Mouse (Mus musculus): ENCODE measurements around the gene Cxcl9. TPM values are rescaled to one million over a fixed set of nuclear protein-coding genes. Genes with fewer than 3 reads are reported as not detected.

Gene Cxcl9
- polyA plus RNA-seq, 1 experiment from 2014 or later: not detected

DNA sequence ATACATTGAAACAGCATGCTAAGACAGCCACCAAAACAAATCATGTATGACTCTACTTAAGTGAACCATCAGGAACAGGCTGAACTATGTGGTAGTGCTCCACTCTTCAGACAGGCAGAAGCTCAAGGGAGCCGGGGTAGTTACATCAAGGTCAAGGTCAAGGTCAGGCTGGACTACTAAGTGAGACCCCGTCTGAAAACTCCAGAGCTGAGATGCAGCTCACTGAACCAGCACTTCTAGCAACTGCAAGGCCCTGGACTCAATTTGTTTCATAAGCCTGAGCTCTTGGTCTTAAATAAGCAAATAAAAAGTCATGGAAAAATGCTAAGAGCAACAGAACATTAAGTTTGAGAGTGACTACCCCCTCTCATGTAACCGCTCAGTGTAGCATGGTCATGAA lies 23.6 kb downstream of the Cxcl9 start:
- H3K27me3 ChIP-seq: no peaks in the 10 kb centered on the region
- no peak overlapping the region for H3K4me3 ChIP-seq
- WGBS: 92% methylated on average over 3 of the region's 3 CpGs
- H3K4me2 ChIP-seq (replicated peaks): no peak overlapping the region
- no peak for ATAC-seq (ENCODE audit: low FRiP score, low read depth)
- no peak overlapping the region for H3K9ac ChIP-seq (replicated peaks)
- H3K27ac ChIP-seq (replicated peaks): no peak overlapping the region
- no peaks in the 10 kb centered on the region for H3K9me3 ChIP-seq
- peaks cover 58% of the 10 kb centered on the region for H3K36me3 ChIP-seq
- peaks cover 11% of the 10 kb centered on the region for H3K4me1 ChIP-seq

DNA sequence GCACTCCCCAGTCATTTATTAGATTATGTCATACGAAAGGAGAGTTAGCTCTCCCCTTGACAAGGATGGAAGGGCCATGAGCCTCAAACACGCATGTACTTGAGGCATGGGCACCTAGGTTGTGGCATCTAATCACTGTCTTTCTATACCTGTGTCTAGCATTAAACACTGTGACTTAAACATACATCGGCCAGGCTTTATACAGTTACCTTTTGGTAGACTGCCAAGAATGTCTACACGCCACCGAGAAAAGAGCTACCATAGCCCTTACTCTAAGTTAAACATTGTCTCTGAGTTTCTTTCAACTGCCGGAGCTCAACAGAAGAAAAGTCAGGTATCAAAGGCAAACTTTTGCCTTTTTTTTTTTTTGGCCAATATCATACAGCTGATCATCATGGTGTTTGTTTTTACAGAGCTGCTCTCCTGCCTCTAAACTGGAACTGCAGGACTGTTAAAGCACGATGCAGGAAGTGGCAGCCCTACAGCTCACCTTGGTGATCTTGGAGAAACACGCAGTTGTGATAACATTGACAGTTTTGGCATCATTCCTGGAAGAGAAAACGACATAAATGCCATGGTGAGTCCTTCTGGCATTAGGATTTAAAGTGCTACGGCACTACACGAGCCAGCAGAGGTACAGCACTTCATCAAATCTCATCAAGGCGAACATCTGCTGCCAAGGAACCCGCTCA lies 25.6 kb downstream of the Cxcl9 start:
- Histone ChIP-seq H3K9me3 (no peaks in the 10 kb centered on the region), H3K36me3 (peaks cover 75% of the 10 kb centered on the region), H3K4me2 (replicated peaks) (no peak overlapping the region), H3K27ac (replicated peaks) (no peak overlapping the region), H3K4me3 (no peak overlapping the region), H3K9ac (replicated peaks) (no peak overlapping the region), H3K4me1 (no peaks in the 10 kb centered on the region), H3K27me3 (no peaks in the 10 kb centered on the region)
- no peak for ATAC-seq (ENCODE audit: low FRiP score, low read depth)
- 93% methylated on average over 13 of the region's 13 CpGs for WGBS

DNA sequence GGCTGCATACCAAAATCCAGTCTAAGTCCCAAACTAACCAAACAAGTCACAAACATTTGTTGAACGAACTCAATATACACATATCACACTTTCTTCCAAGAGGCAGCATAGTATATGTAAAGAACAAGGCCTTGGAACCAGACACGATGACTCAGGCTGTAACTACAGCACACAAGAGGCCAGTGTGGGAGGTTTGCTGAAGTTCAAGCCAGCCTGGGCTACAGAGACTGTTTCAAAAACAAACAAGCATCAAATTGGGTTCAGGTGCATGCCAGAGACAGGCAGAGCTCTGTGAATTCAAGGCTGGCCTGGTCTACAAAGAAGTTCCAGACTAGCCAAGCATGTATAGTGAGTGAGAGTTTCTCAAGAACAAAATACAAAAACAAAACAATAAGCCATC lies 33.4 kb downstream of the Cxcl9 start:
- Histone ChIP-seq H3K4me1 (no peaks in the 10 kb centered on the region), H3K9me3 (no peaks in the 10 kb centered on the region), H3K4me2 (replicated peaks) (no peak overlapping the region), H3K27me3 (no peaks in the 10 kb centered on the region), H3K9ac (replicated peaks) (no peak overlapping the region), H3K27ac (replicated peaks) (no peak overlapping the region), H3K4me3 (no peak overlapping the region), H3K36me3 (peaks cover 90% of the 10 kb centered on the region)
- no peak for ATAC-seq (ENCODE audit: low FRiP score, low read depth)
- 97% methylated on average over 2 of the region's 2 CpGs for WGBS

DNA sequence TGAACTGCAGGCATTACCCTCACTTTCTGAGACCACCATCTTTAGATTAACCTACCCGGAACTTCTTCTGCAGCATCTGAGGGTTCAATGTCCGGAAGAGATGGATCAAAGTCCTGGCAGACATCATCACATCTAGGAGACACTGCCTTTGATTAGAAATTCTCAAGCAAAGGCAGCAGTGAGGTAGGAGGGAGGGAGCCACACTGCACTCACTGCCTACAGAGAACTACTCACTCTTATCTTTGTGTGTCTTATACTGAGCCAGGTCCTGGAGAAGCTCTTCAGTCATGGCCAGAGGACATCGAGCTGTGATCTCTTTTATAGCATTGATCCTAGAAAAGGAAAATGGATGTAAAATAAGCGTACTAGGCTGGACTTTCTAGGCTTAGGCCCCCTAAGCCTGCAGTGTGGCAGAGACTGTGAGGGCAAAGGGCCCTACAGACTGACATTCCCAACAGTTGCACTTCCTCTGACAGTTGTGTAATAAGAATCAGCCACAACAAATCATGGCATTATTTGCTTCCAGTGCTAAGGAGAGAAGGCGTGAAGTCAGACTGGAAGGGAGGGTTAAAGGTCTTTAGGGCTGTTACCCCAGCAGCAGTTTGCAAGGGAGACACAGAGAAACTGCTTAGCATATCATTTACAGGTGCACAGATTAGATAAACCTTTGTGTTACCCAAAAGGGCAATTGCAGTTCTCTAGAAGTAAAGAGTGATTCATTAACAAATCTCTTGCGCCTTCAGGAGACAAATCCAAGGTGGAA lies 36.0 kb downstream of the Cxcl9 start:
- Histone ChIP-seq H3K4me1 (no peaks in the 10 kb centered on the region), H3K9me3 (no peaks in the 10 kb centered on the region), H3K27ac (replicated peaks) (no peak overlapping the region), H3K4me3 (no peak overlapping the region), H3K36me3 (peaks cover 92% of the 10 kb centered on the region), H3K27me3 (no peaks in the 10 kb centered on the region), H3K4me2 (replicated peaks) (no peak overlapping the region), H3K9ac (replicated peaks) (no peak overlapping the region)
- ATAC-seq (ENCODE audit: low FRiP score, low read depth): no peak
- 94% methylated on average over 6 of the region's 6 CpGs for WGBS

DNA sequence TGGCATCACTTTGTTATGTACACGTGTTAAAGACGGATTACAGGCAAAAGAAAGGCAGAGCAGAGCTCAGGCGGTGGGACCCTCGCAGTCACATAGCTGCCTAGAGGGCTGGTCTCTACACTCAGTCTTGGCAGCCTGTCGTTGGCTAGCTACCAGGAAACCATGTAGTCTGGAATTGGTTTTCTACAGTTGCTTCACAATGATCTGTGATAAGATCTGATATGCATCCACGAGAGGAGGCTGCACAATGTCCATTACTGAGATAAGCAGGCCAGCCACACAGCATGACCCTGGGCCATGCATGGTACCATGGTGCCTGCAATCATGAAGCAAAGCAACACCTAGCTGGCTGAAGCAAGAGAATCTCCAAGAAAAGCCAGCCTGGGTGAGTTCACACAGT lies 40.0 kb downstream of the Cxcl9 start:
- 94% methylated on average over 6 of the region's 6 CpGs for WGBS
- ATAC-seq (ENCODE audit: low FRiP score, low read depth): no peak

DNA sequence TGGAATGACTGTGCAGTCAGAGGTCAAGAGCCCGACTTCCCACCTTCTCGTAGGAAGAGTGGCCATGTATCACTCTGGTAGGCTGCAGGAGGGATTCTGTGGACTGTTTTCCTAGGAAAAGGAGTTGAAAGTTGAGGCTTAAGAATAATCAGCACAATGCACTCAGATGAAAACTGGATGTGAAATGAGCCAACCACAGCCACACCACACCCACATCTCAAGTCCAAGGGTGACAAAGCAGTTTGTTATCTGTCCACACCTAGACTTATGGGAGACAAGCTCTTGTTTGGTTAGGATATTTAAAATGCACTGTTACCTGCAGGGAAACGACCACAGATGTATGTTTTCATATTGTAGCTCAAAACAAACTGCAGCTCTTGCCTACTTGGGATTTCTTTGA lies 44.8 kb downstream of the Cxcl9 start:
- peaks cover 31% of the 10 kb centered on the region for H3K36me3 ChIP-seq
- peaks cover 7% of the 10 kb centered on the region for H3K4me1 ChIP-seq
- H3K9ac ChIP-seq (replicated peaks): no peak overlapping the region
- H3K4me2 ChIP-seq (replicated peaks): no peak overlapping the region
- ATAC-seq (ENCODE audit: low FRiP score, low read depth): no peak
- H3K4me3 ChIP-seq: no peak overlapping the region
- H3K27me3 ChIP-seq: peaks cover 8% of the 10 kb centered on the region
- no peaks in the 10 kb centered on the region for H3K9me3 ChIP-seq
- WGBS: 77% methylated on average over 3 of the region's 3 CpGs
- no peak overlapping the region for H3K27ac ChIP-seq (replicated peaks)

More for the DNA sequence above, 40.0 kb downstream of the Cxcl9 start:
- Histone ChIP-seq H3K9me3 (no peaks in the 10 kb centered on the region), H3K4me2 (replicated peaks) (no peak overlapping the region), H3K4me1 (no peaks in the 10 kb centered on the region), H3K9ac (replicated peaks) (no peak overlapping the region), H3K27ac (replicated peaks) (no peak overlapping the region), H3K36me3 (peaks cover 77% of the 10 kb centered on the region), H3K27me3 (no peaks in the 10 kb centered on the region), H3K4me3 (no peak overlapping the region)

DNA sequence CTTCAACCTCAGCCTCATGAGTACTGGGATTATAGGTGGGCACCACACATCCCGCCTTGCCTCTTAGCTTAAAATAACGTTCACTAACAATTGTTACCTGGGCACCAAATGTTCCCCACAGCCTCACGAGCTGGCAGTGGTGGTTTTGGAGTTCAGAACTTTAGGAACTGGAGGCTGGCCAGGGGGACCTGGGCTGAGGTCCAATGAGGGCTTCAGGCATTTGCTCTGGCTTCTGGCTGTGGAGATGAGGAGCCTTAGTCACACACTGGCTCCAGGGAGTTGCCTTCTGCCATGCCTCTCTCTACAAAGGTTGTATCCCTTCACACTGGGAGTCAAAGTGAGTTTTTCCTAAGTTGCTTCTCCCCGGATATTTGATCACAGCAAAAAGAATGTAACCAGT lies 45.3 kb downstream of the Cxcl9 start:
- H3K27ac ChIP-seq (replicated peaks): no peak overlapping the region
- H3K4me3 ChIP-seq: no peak overlapping the region
- H3K4me2 ChIP-seq (replicated peaks): no peak overlapping the region
- H3K9ac ChIP-seq (replicated peaks): no peak overlapping the region
- no peaks in the 10 kb centered on the region for H3K9me3 ChIP-seq
- 82% methylated on average over 4 of the region's 4 CpGs for WGBS
- peaks cover 10% of the 10 kb centered on the region for H3K27me3 ChIP-seq
- no peak for ATAC-seq (ENCODE audit: low FRiP score, low read depth)
- peaks cover 25% of the 10 kb centered on the region for H3K36me3 ChIP-seq
- H3K4me1 ChIP-seq: peaks cover 8% of the 10 kb centered on the region

DNA sequence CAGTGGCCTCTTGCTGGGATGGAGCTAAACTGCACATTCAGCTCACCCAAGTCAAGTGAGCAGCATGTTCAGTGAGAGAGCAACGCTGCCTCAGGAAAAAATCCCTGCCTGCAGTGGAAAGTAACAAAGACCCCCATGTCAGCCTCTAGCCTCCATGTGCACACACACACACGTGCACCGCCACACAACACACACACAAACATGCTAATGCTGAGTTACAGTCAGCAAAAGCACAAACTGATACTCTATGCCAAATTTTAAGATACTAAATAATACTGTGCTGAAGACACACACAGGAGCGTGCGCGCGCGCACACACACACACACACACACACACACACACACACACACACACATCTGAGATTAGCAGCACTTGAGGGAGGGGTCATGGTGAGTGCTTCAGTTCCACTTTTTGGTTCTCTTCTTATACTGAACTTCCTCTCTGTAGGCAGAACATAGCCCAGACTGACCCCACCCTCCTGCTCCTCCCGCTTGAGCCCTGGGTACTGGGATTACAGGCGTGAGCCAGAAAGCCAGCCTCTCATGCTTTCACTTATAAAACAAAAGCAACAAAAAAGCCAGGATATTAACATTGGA lies 48.8 kb downstream of the Cxcl9 start:
- ATAC-seq (ENCODE audit: low FRiP score, low read depth): no peak
- Histone ChIP-seq H3K4me1 (peaks cover 11% of the 10 kb centered on the region), H3K9ac (replicated peaks) (0 out of 2 replicates have a peak overlapping the region, but pooled peaks have one; percentile 57), H3K4me2 (replicated peaks) (0 out of 2 replicates have a peak overlapping the region, but pooled peaks have one; percentile 88), H3K9me3 (no peaks in the 10 kb centered on the region), H3K36me3 (no peaks in the 10 kb centered on the region), H3K27ac (replicated peaks) (no peak overlapping the region), H3K27me3 (peaks cover 30% of the 10 kb centered on the region), H3K4me3 (no peak overlapping the region)
- WGBS: 83% methylated on average over 10 of the region's 10 CpGs

DNA sequence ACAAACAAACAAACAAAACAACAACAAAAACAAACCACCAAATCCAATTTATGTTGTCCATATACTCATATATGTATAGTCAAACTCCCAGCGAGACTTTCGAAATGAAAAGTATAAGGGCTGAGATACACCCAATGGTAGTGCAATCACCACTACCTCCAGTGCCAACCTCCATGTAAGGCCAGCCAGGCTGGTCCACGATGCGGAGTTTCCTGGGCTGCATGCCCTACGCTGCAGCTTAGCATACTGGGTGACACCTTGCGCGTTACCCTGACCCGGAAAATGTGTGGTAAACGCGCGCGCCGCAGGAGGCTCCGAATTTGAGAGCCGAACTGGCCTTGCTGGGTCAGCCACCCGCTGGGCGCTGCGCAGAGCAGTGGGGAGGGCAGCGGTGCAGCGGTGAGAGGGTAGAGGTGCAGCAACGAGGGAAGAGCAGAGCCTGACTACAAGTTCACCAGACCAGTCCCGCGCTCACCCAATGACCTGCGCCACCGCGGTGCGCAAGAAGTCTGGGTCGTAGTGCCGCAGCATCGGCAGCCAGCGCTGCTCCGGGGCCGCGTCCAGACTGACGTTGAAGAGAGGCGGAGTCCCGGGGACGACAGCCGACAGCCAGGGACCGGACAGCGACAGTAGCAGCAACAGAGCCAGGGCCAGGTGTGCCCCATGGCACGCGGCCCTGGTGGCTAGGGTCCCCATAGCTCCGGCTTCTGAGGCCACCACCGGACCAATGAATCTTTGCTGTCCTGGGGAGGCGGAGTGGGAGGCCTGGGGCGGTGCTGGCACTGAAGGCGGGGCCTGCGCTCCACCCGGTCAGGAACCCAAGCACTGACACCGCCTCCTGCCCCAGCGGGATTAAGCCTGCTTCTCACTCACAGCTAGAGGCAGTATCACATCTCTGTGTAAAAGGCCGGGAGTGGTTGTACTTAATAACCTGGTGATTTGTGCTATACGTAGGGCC lies 50.2 kb downstream of the Cxcl9 start, which contains the start of gene Naaa:
Gene Naaa (minus strand): TSS at position 734 of the 958 bp plus-strand sequence.
- peak within 1 kb of the TSS; percentile 88 for H3K4me2 ChIP-seq (replicated peaks)
- H3K9ac ChIP-seq (replicated peaks): peak within 1 kb of the TSS; percentile 57
- peaks cover 30% of the 10 kb centered on the region for H3K27me3 ChIP-seq
- H3K4me3 ChIP-seq: peak within 1 kb of the TSS; percentile 73
- H3K36me3 ChIP-seq: no peaks in the 10 kb centered on the region
- peak; percentile 90 for ATAC-seq (ENCODE audit: low FRiP score, low read depth)
- no peak within 1 kb of the TSS; the same call in 1 of the 2 replicates for H3K27ac ChIP-seq (replicated peaks)
- no peaks in the 10 kb centered on the region for H3K9me3 ChIP-seq
- 2% methylated on average over 54 of the region's 54 CpGs for WGBS
- peaks cover 11% of the 10 kb centered on the region for H3K4me1 ChIP-seq

Measured in midbrain, embryonic 12.5 days (tissue).